Mouse (Mus musculus) layer of hippocampus, postnatal 36 days (tissue): ENCODE data around the gene Txndc12. TPM values are rescaled to one million over a fixed set of nuclear protein-coding genes. Genes with fewer than 3 reads are reported as not detected.

ENCODE experiments used
- DNase-seq, 2 experiments: peaks; one replicate each; pipeline ENCODE4 v3.0.0; 2022
- total RNA-seq, 2 experiments: library from RNA; stranded (reverse); gene quantifications; 2 replicates each; pipeline ENCODE4 v1.2.3; 2021

The Txndc12 gene
- total RNA-seq, 2 experiments from 2014 or later: 32.9 to 35.6 TPM

DNA sequence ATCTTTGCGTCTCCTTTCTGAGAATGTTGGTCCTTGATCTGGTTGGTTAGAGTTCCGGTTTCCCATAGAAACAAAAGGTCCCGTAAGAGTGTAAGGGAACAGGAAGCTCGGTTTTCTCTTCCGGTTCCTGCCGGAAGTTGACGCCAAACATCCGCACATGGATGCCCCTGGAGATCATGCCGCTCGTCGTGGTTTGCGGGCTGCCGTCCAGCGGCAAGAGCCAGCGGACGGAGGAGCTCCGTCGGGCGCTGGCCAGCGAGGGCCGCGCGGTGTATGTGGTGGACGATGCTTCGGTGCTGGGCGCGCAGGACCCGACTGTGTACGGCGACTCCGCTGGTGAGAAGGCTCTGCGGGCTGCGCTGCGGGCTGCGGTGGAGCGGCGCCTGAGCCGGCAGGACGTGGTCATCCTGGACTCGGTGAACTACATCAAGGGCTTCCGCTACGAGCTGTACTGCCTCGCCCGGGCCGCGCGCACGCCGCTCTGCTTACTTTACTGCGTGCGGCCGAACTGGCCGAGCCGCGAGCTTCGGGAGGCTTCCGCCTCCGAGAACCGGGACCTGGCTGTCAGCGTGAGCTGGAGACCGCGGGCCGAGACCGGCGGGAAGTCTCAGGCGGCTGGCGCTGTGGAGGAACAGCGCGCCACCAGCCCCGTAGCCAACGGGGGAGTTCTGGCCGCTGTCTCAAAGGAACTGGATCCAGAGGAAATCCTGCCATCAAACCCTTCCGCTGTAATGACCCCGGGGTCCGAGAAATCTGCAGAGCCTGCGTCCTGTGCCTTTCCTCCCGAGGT, 13.5 kb downstream of the Txndc12 start, which contains the start of gene Kti12:
Gene Kti12 (plus strand): TSS at position 71 of the 790 bp plus-strand sequence.
- DNase-seq: peak; percentile 83

DNA sequence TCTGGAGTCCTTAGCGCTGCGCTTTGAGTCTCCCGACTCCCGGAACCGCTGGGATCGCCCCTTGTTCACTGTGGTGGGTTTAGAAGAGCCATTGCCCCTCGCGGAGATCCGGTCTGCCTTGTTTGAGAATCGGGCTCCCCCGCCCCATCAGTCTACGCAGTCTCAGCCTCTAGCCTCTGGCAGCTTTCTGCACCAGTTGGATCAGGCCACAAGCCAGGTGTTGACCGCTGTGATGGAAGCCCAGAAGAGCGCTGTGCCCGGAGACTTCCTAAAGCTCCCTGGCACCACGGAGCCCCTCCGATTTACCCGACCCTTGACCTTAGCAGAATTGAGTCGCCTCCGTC, 14.1 kb downstream of the Txndc12 start, which contains the start of gene A730015C16Rik:
Gene A730015C16Rik (minus strand): TSS at position 115 of the 344 bp plus-strand sequence.
- DNase-seq: peak in 1 of 2 experiments; percentile 16

DNA sequence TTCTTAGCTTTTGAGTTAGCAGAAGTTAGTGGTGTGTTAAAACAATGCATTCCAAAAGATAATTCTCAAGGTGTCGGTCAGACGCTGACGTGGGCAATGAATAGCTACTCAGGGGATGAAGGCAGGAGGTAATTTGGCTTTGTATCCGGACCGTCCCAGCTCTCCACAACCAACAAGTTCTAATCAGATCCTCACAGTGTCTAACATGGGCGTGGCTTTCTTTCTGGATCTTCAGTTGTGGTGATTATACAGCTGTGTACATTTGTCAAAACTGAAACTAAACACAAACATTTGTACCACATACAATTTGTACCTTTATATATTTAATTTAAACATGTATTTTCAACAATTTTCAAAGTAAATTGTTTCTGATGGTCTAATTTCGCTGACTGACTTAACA, 32.4 kb downstream of the Txndc12 start:
- DNase-seq: no peak

DNA sequence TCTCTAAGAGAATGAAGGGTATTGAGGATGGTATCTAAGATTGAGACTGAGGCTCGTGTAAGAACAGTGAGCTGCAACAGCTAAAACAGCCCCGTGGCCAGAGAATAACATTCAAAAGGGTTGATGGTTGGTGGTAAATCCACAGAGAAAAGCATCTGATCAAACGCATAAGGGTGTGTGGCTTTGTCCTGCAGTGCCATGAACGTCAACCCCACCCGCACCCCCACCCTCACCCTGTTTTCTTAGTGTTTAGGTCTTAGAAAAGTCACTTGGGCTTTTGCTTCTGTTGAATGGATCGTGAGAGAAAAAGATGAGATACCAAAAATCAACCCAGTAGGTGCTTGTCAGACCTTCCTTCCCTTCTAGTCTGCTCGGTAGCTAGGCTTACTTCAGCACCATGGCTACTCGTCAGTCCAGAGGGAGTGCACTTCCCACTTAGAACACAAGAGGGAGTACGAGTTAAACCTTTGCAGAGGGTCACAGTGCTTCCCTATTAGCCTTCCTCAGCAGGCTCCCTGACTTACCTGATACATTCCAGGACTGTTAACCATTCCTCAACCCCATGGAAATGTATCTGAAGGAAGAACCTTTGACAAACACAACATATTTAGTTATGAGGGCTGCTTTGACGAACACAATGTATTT, 35.5 kb downstream of the Txndc12 start:
- DNase-seq: peak; percentile 70 to 87

DNA sequence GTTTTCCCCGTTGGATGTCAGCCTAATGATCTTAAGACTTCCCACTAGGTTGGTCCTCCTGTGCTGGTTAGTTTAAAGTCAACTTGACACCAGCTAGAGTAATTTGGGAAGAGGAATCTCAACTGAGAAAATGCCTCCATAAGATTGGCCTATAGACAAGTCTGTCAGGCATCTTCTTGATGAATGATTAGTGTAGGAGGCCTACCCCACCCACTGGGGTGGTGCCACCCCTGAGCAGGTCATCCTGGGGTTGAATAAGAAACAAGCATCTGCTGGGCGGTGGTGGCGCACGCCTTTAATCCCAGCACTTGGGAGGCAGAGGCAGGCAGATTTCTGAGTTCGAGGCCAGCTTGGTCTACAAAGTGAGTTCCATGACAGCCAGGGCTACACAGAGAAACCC, 39.3 kb downstream of the Txndc12 start:
- DNase-seq: no peak

DNA sequence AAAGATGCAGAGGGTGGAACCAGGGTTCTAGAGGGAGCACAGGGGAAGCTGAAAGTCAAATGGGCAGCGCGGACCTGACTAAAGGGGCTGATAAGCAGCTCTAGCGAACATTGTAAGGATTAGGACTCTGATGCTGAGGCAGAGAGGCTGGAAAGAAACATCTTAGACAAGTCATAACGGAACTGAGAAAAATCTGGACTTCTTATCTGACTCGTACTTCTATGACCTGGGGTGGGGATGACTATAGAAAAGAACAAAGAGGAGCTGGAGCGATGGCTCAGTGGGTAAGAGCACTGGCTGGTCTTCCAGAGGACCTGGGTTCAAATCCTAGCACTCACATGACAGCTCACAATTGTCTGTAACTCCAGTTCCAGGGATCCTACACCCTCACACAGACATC, 43.5 kb downstream of the Txndc12 start:
- no peak for DNase-seq

DNA sequence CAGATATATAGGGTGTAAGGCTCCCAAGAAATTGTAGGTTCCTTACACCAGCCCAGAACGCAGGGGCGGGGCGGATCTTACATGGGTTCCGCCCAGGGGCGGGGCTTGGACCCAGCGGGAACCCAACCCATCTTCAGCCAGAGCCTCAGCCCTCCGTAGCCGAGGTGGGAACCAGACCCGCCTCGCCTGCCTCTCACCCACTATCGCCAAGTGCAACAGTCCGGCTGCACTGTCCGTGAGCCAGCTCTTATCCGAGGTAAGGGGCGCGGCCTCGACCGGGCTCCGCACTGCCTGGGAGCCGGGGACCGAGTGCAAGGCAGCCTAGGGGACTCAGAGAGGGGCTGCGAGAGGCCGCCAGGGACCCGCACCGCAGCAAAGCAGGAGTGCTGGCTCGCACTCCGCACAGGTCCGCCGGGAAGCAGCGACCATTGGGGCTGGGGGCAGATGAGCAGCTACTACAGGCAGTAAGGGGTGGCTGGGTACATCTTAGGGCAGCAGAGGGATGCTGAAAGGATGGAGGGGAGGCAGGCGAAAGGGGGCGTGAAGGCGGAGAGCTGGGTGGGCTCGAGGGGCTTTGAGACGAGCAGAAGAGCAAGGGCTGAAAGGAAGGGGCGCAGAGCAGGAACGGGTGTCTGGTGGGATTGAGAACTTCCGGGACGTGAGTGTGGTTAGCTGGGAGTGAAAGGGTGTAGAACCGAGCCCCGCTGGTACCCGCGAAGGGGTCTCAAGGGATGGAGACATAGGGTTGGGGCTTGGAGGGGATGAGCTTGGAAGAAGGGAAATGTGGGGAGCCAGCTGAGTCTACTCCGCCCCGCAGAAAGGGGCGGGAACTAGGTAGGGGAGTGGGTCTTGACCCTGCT, 44.8 kb downstream of the Txndc12 start, which contains the start of gene Rab3b:
Gene Rab3b (plus strand): TSS at position 101 of the 860 bp plus-strand sequence.
- peak; percentile 20 to 31 for DNase-seq

DNA sequence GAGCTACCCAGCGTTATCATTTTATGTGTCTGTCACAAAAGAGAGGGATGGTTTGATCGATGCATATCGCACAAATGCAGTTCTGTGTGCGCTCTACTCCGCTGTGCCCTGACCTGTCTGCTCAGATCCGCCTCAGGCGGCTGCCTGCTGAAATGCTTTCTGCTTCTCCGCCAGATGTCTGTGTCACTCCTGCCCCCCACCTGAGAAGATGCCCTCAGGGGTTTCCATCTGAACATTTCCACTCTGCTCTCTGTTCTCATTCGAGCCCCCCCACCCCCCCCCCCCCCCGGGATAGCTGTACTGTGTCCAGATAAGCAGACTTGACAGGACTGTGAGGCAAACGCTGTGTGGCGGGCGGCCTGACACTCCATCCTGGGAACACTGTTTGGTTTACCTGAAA, 49.4 kb downstream of the Txndc12 start:
- DNase-seq: no peak

DNA sequence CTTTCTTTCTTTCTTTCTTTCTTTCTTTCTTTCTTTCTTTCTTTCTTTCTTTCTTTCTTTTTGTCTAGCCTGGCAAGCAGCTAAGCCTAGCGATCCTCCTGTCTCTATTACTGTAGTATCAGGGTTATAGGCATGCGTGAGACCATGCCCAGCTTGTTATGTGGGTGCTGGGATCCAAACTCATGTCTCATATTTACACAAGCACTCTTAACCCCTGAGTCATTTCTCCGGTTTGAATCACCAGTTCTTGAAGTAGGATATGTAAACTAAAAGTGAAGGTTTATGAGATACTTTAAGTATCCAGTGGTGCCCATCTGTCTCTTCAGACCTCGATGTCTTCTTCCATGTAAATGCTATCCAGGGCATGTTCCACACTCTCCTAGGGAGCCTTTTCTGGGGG, 53.1 kb downstream of the Txndc12 start:
- DNase-seq: no peak

DNA sequence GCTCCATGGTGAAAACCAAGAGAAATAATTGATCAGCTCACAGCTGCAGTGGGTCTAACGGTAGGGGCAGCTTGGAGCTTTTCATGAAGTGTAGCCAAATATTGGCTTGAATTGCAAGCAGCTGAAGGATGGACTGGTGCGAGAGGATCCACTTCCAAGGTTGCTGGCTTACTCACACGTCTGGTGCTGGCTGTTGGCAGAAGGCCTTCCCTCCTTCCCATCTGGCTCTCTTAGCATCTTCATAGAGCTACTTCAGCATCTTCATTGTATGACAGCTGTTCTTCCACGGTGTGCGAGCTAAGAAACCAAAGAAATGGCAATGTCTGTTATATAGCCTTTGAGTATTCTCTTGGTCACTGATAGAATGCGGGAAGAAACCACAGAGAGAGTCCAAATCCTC, 56.5 kb downstream of the Txndc12 start:
- no peak for DNase-seq

DNA sequence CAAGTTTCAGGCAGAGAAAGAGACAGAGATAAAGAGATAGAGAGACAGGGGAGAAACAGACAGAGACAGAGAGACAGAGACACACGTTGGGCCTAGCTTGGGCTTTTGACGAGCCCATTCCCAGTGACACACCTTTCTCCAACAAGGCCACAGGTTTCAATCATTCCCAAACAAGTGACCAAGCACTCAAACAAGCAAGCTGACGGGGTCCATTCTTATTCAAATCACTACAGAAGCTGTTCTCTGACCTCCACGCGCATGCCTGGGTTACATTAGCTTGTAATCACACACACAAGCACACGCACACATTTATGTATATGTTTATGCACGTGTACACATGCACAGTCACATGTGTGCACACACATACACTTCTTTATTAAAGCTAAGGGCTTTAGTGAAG, 66.0 kb downstream of the Txndc12 start:
- DNase-seq: no peak

DNA sequence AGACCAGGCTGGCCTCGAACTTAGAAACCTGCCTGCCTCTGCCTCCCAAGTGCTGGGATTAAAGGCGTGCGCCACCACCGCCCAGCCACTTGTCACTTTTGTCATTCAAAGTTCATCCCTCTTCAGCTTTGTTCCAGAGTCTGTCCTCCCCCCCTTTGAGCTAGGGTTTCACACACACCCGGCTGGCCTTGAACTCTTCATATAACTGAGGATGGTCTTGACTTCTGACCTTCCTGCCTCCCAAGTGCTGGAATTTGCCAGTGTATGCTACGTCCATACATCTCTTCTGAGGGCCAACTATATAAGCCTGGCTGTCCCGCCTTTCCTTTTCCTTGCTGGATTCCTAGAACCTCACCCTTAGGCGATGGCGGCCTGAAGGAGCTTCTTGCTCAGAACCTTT, 68.5 kb downstream of the Txndc12 start:
- DNase-seq: no peak

DNA sequence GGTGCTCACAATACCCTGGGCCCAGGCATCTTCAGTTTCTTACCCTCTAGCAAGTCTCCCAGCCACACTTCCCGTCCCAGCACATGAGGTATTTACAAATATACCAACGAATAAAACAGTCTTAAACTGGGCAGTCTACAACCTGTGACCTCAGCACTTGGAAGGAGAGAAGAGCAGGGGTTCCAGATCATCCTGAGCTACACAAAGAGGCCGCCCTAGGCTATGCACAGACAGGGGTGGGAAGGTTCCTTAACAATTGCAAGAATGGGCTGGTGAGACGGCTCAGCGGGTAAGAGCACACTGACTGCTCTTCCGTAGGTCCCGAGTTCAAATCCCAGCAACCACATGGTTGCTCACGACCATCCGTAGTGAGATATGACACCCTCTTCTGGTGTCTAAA, 68.9 kb downstream of the Txndc12 start:
- DNase-seq: no peak

DNA sequence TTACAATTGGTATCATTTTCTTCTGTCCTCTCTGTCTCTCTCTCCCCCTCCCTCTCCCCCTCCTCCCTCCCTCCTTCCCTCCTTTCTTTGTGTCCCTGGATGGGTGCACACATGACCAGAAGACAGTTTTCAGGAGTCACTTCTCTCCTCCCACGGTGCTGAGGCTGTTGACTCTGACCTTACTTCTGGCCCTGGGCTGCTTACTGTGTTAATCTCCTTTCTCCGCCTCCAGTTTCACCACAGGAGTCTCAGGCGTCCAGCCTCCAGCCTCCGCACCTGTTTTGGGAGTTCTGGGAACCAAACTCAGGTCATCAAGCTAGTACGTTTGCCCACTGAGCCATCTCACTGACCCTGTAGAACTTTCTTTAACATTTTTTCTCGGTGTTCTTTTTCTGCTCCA, 69.7 kb downstream of the Txndc12 start:
- DNase-seq: no peak

DNA sequence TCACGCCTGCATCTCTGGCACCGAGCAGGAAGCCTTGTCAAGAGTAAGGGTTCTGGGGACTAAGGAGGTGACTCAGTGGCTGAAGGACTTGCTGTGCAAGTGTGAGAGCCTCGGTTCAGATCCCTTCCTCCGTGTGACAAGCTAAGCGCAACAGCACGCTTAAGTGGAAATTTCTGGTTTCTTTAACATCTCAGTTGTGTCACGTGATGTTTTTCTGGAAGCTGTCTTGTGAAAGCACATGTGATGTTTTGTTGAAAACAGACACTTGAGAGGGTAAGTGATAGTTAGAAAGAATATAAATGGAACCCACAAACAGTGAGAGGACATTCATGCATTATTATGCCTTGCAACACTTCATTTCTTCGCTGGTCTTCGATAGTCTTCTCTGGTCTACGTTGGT, 70.4 kb downstream of the Txndc12 start:
- DNase-seq: no peak

DNA sequence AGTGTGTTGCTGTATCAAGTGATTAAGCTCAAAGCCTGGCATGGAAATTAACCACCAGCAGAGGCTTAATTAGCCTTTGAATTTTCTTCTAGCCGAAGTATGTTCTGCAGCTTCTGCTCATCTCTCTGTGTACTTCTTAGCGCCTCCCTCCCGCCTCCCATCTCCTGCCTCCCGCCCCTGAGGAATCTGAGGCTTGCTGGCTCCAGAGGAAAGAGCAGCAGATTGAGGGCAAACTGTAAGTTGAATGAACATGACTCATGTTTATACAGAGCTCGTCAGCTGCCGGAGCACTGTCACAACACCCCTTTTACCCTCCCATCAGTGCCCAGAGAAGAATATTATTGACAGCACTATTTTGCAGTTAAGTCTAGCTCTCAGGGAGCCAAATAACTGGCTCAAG, 71.5 kb downstream of the Txndc12 start:
- DNase-seq: peak; percentile 23 to 29

DNA sequence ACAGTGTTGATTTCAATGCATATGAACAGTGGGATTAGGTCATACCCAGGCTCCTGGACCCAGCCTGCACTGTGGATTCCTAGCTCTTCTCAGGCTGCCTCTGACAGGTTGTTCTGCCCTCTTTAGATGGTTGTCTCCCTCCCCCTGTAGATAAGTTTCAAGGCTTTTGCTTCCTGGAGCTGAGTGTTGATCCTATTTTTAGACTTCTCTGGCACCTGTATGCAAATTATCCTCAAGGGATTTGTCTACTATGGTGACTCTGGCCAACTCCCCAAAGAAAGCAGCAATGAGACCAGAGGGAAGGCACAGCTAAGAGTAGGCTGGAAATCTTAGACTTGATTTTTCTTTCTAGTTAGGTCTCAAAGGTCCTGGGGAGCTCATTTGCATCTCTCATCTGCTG, 73.1 kb downstream of the Txndc12 start:
- no peak for DNase-seq

DNA sequence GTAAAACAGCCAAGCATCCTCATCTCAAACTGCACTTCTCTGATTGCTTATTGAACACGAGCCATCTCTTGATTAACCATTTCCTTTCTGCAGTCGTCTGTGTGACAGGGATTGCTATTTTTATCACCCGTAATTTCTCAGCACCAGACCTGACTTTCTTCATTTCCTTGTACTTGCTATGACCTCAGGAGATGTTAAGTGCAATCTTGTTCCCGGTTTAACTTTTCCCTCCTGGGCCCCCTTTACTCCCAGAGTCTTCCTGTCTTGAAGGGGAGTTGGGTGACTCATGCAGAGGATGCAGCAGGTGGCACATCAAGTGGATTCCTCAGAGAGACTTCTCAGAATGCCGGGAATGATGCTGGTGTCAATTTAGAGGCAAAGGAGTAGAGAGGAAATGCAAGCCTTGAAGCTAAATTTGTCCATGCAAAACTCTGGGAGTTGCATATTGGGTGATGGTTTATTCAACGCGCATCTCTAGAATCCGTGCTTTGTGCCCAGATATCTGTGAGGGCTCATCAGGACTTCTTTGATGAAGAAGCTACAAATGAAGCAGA, 75.5 kb downstream of the Txndc12 start:
- DNase-seq: no peak
